Mouse (Mus musculus) ES-CJ7 (cell line): Measurements from ENCODE around the gene Gm156.
"Not testable (repeated sequence)": the region's sequence is repeated elsewhere in the genome, so short reads cannot be mapped to it uniquely, and the experiment has no call there.

Experiments
- DNase-seq: peaks from one replicate; pipeline ENCODE4 v3.0.0; 2011; ENCODE audit warnings: low read depth, low spot score

The Gm156 gene

DNA sequence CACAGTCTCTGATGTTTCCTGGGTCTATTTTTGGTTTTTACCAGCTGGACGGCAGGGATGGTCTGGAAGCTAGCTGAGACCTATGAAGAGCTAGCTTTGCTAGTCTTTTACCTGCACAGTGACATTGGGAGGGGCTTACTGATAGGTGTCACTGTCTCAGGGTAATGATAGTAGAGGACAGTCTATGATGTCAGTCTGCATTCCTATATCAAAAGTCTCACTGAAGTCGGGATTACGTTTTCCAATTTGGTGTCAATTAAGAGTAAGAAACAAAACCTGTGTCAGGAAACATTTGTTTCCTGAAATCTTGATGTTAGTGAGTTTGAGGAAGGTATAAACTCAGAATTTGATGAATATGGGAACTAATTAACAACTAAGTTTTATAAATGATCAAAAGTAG lies at the start of gene Gm156:
Gene Gm156, minus strand, starts transcription at position 101 of the 400 bp plus-strand sequence.
- not testable (repeated sequence) for DNase-seq

DNA sequence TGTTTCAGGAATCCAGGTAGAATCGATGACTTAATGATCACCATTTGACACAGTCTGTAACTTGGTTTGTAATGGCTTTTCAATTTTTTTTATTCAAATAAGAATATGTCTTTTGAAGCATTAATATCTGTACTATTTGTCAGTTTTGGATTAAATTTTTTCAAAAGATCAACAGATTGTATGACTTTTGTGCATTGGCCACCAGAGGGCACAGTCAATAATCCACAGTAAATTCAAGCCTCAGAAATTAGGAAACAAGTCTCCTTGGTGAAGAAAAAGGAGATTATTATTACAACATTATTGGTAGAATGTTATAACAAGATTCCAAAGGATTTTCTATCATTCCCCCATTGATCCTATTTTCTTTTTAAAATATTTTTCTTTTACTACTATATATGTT lies 41.5 kb upstream of the Gm156 start:
- DNase-seq = no peak

DNA sequence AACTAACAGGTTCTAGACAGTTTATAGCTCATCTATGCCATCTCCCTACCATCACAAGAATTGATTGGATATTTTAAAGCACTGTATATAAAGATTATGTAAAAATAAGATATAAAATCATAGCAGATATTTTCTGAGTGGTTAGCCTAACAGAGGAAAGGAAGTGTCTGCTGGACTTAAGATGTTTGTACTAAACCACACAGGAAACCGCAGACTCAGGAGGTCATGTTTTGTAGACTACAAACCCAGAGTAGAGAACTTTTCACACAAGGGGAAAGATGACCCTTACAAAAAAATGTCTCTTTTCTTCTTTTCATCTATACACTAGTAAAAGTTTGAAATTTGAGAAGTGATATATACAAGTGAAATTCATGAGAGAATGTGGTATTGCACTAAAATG lies 39.9 kb upstream of the Gm156 start:
- no peak for DNase-seq

DNA sequence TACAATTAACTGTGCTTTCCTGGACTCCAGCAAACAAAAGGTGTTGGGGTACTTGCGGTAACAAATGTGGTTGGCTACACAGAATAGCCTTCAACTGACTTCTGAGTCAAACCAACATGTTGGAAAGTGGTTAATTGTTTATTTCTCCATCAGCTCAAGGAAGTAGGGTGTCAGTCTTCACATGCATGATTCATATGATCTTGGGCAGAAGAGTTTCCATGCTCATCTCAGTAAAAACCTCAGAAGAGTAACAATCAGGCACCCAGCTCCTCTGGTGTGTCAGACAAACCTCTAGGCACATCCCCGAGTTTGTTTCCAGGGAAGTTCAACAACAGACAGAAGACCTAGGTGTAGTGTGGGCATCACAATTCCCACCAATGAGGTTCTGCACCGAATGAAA lies 33.7 kb upstream of the Gm156 start:
- DNase-seq = no peak

DNA sequence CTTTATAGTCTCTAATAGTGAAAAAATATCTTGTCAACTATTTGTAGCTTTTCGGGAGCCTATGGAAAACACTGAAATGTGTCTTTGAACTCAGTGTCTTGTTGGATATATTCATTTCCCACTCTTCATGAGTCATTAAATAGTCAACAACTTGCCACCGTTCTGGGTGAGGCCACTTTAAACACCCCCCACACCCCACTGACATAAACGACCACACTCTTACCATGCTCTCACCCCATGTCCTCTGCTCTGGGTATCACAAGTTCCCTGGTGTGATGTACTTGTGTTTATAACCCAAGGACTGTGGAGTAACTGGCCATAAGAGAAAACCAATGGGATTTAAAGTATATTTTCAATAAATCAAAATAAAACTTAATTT lies 36.4 kb downstream of the Gm156 start:
- DNase-seq = no peak

DNA sequence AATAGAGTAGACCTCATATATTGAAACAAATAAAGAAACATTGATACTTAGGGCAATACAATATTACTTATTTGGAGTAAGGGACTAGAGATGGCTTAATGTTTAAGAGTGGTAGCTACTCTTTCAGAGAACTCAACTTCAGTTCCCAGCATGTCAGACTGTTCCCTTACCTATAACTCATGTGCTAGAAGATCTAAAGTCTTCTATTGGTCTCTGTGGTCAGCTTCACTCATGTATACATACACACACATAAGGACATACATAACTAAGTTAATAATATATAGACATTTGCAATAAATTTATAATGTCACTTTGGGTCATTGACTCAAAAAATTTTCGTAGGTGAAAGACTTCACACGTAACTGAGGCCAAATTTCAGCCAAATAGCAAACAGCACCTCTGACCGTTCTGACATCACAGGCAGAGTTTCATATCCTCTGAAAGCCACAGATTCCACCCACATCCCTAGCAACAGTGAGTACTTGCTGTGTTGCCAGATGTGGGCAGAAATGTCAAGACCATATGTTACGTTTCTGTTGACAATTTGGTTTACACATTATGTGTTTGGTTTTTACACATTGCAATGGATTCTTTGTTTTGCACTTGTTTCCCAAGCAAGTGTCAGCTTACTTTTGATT lies 36.9 kb downstream of the Gm156 start:
- DNase-seq = no peak

DNA sequence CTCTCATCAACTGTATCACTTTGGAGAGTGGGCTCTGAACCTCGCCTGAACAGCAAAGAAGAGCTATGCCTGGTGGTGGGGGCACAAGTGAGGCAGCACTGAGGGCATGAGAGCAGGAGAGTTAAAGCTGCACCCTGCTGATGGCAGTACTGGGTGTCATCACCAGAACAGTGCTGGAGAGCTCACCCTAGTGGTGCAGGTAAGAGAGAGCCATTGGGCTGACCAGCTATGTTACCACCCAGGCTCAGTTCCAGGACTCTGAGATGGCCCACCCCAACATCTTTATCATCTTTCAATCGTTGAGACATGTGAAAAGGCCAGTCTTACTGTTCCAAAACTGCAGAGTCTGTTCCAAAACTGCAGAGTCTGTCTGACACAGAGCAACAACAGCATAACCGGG lies 37.9 kb downstream of the Gm156 start:
- no peak for DNase-seq

DNA sequence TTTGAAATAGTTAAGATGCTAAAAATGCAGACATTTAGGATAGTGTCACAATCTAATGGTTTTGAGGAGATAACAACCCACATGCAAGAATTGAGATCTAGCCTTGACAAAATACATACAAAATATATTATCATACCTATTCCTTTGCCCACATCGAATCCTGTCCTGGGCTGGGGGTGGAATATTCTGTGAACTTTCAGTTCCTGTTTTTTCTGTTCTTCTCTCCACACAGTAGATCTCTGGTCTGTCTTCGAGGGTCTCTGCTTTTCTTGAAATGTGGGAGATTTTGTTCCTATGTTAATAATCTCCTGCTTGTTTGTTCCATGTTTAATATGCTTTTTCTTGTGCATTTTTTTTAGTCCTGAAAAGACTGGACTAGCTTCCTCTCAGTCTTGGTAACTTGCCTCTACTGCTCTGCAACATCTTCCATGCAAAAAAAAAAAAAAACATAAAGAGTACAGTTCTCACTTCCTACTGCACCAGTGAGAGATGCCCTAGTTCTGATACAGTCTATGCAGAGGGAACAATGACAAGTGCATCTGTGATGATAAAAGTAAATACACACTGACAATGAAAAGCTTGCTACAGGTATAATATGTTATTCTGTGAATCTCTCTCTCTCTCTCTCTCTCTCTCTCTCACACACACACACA lies 43.9 kb downstream of the Gm156 start, which contains the start of gene Klri2:
Gene Klri2, minus strand, starts transcription at position 416 of the 653 bp plus-strand sequence.
- no peak for DNase-seq

DNA sequence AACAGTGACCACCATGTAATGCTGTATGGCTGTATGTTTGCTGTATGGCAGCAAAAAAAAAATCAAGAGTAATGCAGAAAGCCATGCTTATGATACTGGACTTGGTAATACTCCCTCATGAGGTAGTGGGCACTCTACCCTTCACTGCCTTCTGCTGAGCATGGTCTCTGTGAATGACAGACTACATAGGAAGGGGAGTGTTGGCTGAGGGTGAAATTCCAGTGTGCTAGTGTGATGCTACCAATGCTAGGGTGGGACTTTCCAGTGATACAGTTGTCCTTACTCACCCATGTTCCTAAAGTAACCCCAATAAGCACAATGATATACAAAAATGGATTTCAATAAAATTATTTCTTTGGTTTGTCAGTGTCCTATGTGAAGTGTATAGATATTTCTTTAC lies 47.7 kb downstream of the Gm156 start:
- DNase-seq = no peak

DNA sequence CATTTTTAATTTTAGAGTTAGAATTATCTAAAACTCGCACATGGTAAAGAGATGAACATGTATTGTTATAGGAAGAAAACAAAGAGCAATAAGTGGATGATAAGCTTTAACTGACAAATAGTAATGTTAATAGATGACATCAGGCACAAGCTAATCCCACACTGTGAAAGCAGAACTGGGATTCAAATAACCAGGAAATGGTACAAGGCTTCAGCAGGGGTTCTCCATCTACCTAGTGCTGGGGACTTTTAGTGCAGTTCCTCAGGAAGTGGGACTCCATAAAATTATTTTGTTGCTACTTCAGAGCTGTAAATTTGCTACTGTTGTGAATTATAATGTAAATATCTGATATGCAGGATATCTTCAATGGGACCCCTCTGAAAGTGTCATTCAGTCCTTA lies 56.8 kb downstream of the Gm156 start:
- no peak for DNase-seq

DNA sequence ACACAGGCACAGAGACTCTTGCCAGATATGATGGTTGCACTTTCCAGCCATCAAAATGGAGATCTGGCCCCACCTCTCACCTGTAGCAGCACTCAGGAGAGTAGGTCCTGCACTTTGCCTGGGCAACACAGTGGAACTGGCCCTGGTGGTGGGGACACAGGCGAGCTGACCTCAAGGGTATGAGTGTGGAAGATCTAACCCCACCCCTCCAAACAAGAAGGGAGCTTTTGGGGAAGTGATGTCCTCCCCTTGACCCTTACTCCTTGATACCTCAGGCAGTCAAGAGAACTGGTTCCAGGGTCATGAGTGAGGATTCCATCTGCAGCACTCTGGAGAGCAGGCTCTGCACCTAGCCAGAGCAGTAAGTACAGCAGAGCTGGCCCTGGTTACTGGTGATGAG lies 62.7 kb downstream of the Gm156 start:
- DNase-seq = no peak

DNA sequence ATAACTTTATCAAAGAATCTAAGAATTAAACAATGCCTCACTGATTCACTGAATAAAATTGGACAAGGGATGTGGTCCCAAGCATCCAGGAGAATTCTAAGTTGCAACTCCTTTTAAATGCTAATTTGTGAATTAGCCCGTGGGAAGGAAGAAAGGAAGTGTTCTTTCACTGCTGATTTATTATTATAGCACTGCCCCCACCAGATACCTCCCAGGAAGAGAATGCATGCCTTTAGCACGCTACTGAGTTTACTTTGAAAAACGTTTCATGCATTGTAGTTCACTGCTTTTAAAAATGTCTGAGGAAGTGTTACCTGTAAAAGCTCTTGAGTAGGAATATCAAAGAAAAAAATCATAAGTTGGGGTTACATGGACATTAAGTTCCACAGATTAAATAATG lies 63.6 kb downstream of the Gm156 start:
- no peak for DNase-seq

DNA sequence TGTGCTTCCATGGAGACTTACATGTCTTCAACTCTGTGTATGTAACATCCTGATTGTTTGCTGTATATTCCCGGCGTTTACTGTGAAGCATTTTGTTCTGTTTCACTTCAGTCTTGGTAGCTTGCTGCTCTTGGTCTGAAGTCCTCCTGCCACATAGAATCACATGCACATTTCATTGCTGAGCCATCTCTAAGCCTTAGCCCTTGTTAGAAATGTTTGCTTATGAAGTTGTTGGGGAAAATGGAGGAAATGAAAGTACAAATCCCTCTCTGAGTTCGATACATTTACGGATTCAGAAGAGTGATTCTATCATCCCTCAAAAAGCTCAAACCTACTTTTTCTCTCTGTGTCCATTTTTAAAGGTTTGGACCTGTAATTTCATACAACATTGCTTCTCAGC lies 67.0 kb downstream of the Gm156 start, which contains the start of gene Klri1:
Gene Klri1, minus strand, starts transcription at position 101 of the 400 bp plus-strand sequence.
- DNase-seq = no peak
